13 mouse cellular contexts compared by ENCODE assay signal in genomic region chr11:99104609-99105410, GRCm38 (mm10). TPM values are rescaled to one million over a fixed set of nuclear protein-coding genes. Genes with fewer than 3 reads are reported as not detected.
DNase-seq lines count a peak whose midpoint lies in the region; ATAC-seq and TF ChIP-seq lines count a peak whose summit lies in the region.
"Had no signal": no experiment of that assay in that cellular context is flagged by ENCODE, and none has a peak within 500 bp of the region (broad histone marks: within the 10 kb centered on the region; RNA-seq: fewer than 3 reads in every experiment).

No protein-coding gene starts in this region.

- H3K27ac ChIP-seq in CH12.LX (ENCODE audit: insufficient read depth, low read depth), result no peak overlapping the region
- H3K27ac ChIP-seq in stomach, embryonic 16.5 days (ENCODE audit: low read length), result peak overlapping the region; percentile 56; the same call in 1 of the 2 replicates
- no peak overlapping the region for H3K27ac ChIP-seq in lung, postnatal 0 days (ENCODE audit: low read length)
- H3K27ac ChIP-seq: heart, embryonic 13.5 days; hindbrain, postnatal 0 days; liver, embryonic 15.5 days; neural tube, embryonic 13.5 days had no signal

- no peak for TF ChIP-seq CTCF in CH12.LX (conservative IDR thresholded peaks at IDR 0.05 in 1 of 2, IDR thresholded peaks at IDR 0.05 in 1 of 2; ENCODE audit: low read depth in 2 of 2, low read length in 2 of 2)
- TF ChIP-seq CTCF in lung, postnatal 0 days (IDR thresholded peaks at IDR 0.05), result no peak

- no peak for TF ChIP-seq POLR2A in CH12.LX (IDR thresholded peaks at IDR 0.05; ENCODE audit: low read depth, low read length)

- H3K9ac ChIP-seq in CH12.LX (ENCODE audit: insufficient read depth, low read depth), result no peak overlapping the region
- no peak overlapping the region for H3K9ac ChIP-seq in stomach, embryonic 16.5 days (ENCODE audit: low read length)
- no peak overlapping the region for H3K9ac ChIP-seq in lung, postnatal 0 days (replicated peaks; ENCODE audit: low read depth)
- H3K9ac ChIP-seq: heart, embryonic 13.5 days; liver, embryonic 15.5 days; neural tube, embryonic 13.5 days had no signal

- peak; percentile 95 for ATAC-seq in inflammation-experienced regulatory T-cells, adult 6 months
- ATAC-seq in stomach, embryonic 16.5 days (ENCODE audit: insufficient read depth, low FRiP score), result no peak
- no peak for ATAC-seq in lung, postnatal 0 days
- ATAC-seq: hindbrain, postnatal 0 days had no signal

- H3K27me3 ChIP-seq in CH12.LX (replicated peaks), result no peaks in the 10 kb centered on the region
- H3K27me3 ChIP-seq in stomach, embryonic 16.5 days (ENCODE audit: control insufficient read depth, insufficient read depth, low read length), result no peaks in the 10 kb centered on the region
- H3K27me3 ChIP-seq in lung, postnatal 0 days (replicated peaks; ENCODE audit: insufficient read depth, low read length), result no peaks in the 10 kb centered on the region
- H3K27me3 ChIP-seq: heart, embryonic 13.5 days; neural tube, embryonic 13.5 days had no signal

- no peak overlapping the region for H3K4me3 ChIP-seq in CH12.LX (replicated peaks in 1 of 3; ENCODE audit: low read depth in 2 of 3, low read length in 2 of 3, poor library complexity in 1 of 3)
- no peak overlapping the region for H3K4me3 ChIP-seq in stomach, embryonic 16.5 days (replicated peaks; ENCODE audit: low read length)
- H3K4me3 ChIP-seq in lung, postnatal 0 days (ENCODE audit: low read depth, low read length), result no peak overlapping the region
- H3K4me3 ChIP-seq: heart, embryonic 13.5 days; liver, embryonic 15.5 days; neural tube, embryonic 13.5 days had no signal

- no peaks in the 10 kb centered on the region for H3K9me3 ChIP-seq in CH12.LX (replicated peaks; ENCODE audit: low read length)
- no peaks in the 10 kb centered on the region for H3K9me3 ChIP-seq in stomach, embryonic 16.5 days (replicated peaks; ENCODE audit: control insufficient read depth, low read length)
- H3K9me3 ChIP-seq in lung, postnatal 0 days (ENCODE audit: low read length), result no peaks in the 10 kb centered on the region
- H3K9me3 ChIP-seq: heart, embryonic 13.5 days; liver, embryonic 15.5 days; neural tube, embryonic 13.5 days had no signal

- H3K79me2 ChIP-seq in CH12.LX (replicated peaks; ENCODE audit: control insufficient read depth, extremely low read depth, insufficient read depth, poor library complexity, severe bottlenecking), result no peaks in the 10 kb centered on the region

- no peak for TF ChIP-seq EP300 in CH12.LX (IDR thresholded peaks at IDR 0.05; ENCODE audit: low read length)
- no peak for TF ChIP-seq EP300 in lung, postnatal 0 days (IDR thresholded peaks at IDR 0.05)

- H3K4me2 ChIP-seq in CH12.LX (ENCODE audit: insufficient read depth, low read depth, poor library complexity, severe bottlenecking), result no peak overlapping the region
- no peak overlapping the region for H3K4me2 ChIP-seq in stomach, embryonic 16.5 days (ENCODE audit: low read depth, low read length)
- no peak overlapping the region for H3K4me2 ChIP-seq in lung, postnatal 0 days (replicated peaks; ENCODE audit: low read depth, low read length)
- H3K4me2 ChIP-seq: heart, embryonic 13.5 days; liver, embryonic 15.5 days; neural tube, embryonic 13.5 days had no signal

- H3K36me3 ChIP-seq in CH12.LX (replicated peaks in 1 of 2; ENCODE audit: control insufficient read depth in 1 of 2, insufficient read depth in 1 of 2, low read length in 1 of 2), result no peaks in the 10 kb centered on the region
- no peaks in the 10 kb centered on the region for H3K36me3 ChIP-seq in stomach, embryonic 16.5 days (ENCODE audit: control insufficient read depth, insufficient read depth, low read length)
- H3K36me3 ChIP-seq in lung, postnatal 0 days (ENCODE audit: insufficient read depth, low read length), result no peaks in the 10 kb centered on the region
- H3K36me3 ChIP-seq: heart, embryonic 13.5 days; liver, embryonic 15.5 days; neural tube, embryonic 13.5 days had no signal

- in situ Hi-C loops in CH12.LX (cut with MboI; ENCODE audit: low pct_ligation_motif_present, low pct_unique_long_range_greater_than_20kb, low sequenced_read_pairs), result loop anchor here (5.0 kb wide), 1 partner anchor 38 kb away; no protein-coding TSS in a partner anchor

- WGBS in stomach, embryonic 16.5 days, result 53% methylated on average over 9 of the region's 9 CpGs
- 49% methylated on average over 9 of the region's 9 CpGs for WGBS in lung, postnatal 0 days

- no peak for TF ChIP-seq RAD21 in CH12.LX (IDR thresholded peaks at IDR 0.05; ENCODE audit: low read depth, low read length)

- DNase-seq in B cell, adult 2 months, result peak; percentile 58 to 59
- peak; percentile 35 for DNase-seq in CH12.LX (ENCODE audit: extremely low read depth)
- no peak for DNase-seq in urinary bladder, postnatal 14 days (ENCODE audit: low spot score)
- DNase-seq in lung, postnatal 0 days (ENCODE audit: low spot score), result no peak
- DNase-seq in adrenal gland, postnatal 10 days, result no peak
- DNase-seq in cerebellum, adult 9-10 months, result no peak
- DNase-seq: cerebellum, postnatal 36 days had no signal

- dilution Hi-C loops in CH12.LX (cut with MboI; ENCODE audit: extremely low pct_ligation_motif_present, extremely low pct_unique_long_range_greater_than_20kb, low sequenced_read_pairs), result no loop called here

- peaks cover 4 to 8% of the 10 kb centered on the region in 2 experiments for H3K4me1 ChIP-seq in CH12.LX (ENCODE audit: control insufficient read depth in 1 of 2, insufficient read depth in 2 of 2)
- peaks cover 15% of the 10 kb centered on the region for H3K4me1 ChIP-seq in stomach, embryonic 16.5 days (ENCODE audit: control insufficient read depth, insufficient read depth, low read length)
- no peaks in the 10 kb centered on the region for H3K4me1 ChIP-seq in lung, postnatal 0 days (ENCODE audit: insufficient read depth, low read depth, low read length)

TF ChIP-seq in CH12.LX, 34 proteins besides CTCF, POLR2A, EP300 and RAD21:
- TF ChIP-seq ZC3H11A (IDR thresholded peaks at IDR 0.05; ENCODE audit: low read depth, low read length) (no peak), RCOR1 (conservative IDR thresholded peaks at IDR 0.05; ENCODE audit: low read depth, low read length) (no peak), PAX5 (IDR thresholded peaks at IDR 0.05; ENCODE audit: low read length) (no peak), ZKSCAN1 (IDR thresholded peaks at IDR 0.05; ENCODE audit: borderline replicate concordance, low read depth, low read length) (no peak), HCFC1 (IDR thresholded peaks at IDR 0.05; ENCODE audit: low read depth, low read length) (no peak), E2F4 (IDR thresholded peaks at IDR 0.05; ENCODE audit: insufficient replicate concordance, low read depth, low read length) (no peak), SMC3 (IDR thresholded peaks at IDR 0.05; ENCODE audit: low read depth, low read length) (no peak), KAT2A (IDR thresholded peaks at IDR 0.05; ENCODE audit: insufficient replicate concordance, low read length) (no peak), MAZ (IDR thresholded peaks at IDR 0.05; ENCODE audit: low read depth, low read length) (no peak), USF2 (conservative IDR thresholded peaks at IDR 0.05; ENCODE audit: low read depth, low read length) (no peak), CHD1 (IDR thresholded peaks at IDR 0.05; ENCODE audit: low read depth, low read length) (no peak), MXI1 (IDR thresholded peaks at IDR 0.05; ENCODE audit: low read depth, low read length) (no peak), MAFK (IDR thresholded peaks at IDR 0.05; ENCODE audit: insufficient replicate concordance, low read length) (no peak), USF1 (IDR thresholded peaks at IDR 0.05; ENCODE audit: low read depth, low read length) (no peak), GABPA (IDR thresholded peaks at IDR 0.05; ENCODE audit: insufficient replicate concordance, low read depth, low read length) (no peak), UBTF (IDR thresholded peaks at IDR 0.05; ENCODE audit: low read depth, low read length) (no peak), BHLHE40 (IDR thresholded peaks at IDR 0.05; ENCODE audit: low read depth, low read length) (no peak), CHD2 (IDR thresholded peaks at IDR 0.05; ENCODE audit: low read length) (no peak), ZNF384 (IDR thresholded peaks at IDR 0.05; ENCODE audit: low read depth, low read length) (no peak)

RNA-seq across cellular contexts. Expression of gene Tns4, which starts 15.7 kb away (rescaled TPM):
- total RNA-seq in CH12.LX (2012; rRNA removed) (0.04 and 0.13 TPM in 2 replicates), CH12.LX (2014; rRNA removed) (not detected in 2 replicates)
- 0.11 TPM in 1 of 2 replicates, not detected in the other for polyA plus RNA-seq in CH12.LX (2012; ENCODE audit: insufficient read length, low read depth)
- under 1 TPM; 0.30 to 0.58 (median 0.51) TPM for polyA plus RNA-seq in inflammation-experienced regulatory T-cells, adult 6 months (2017; shearing (Covaris generic))
- 1.8 and 2.4 TPM in 2 replicates for polyA plus RNA-seq in stomach, embryonic 16.5 days (2015; fragmentation: Nextera tagmentation; extraction: Ambion mirVana)
- 0.13 and 0.24 TPM in 2 replicates for polyA plus RNA-seq in lung, postnatal 0 days (2015; fragmentation: Nextera tagmentation; extraction: Ambion mirVana)
- under 1 TPM; 0.12 to 0.51 TPM for total RNA-seq in adrenal gland, postnatal 10 days (2021)

RNA-seq across cellular contexts. Expression of gene Ccr7, which starts 50.1 kb away (rescaled TPM):
- total RNA-seq in CH12.LX (2012; rRNA removed) (170 and 241 TPM in 2 replicates), CH12.LX (2014; rRNA removed) (178 and 203 TPM in 2 replicates)
- 306 and 316 TPM in 2 replicates for polyA plus RNA-seq in CH12.LX (2012; ENCODE audit: insufficient read length, low read depth)
- polyA plus RNA-seq in inflammation-experienced regulatory T-cells, adult 6 months (2017; shearing (Covaris generic)), result 100 to 1,000 TPM in 2 of 3 experiments, 10 to 100 TPM in 1; 16.6 to 295 (median 286) TPM
- 0.19 TPM in 2 replicates for polyA plus RNA-seq in stomach, embryonic 16.5 days (2015; fragmentation: Nextera tagmentation; extraction: Ambion mirVana)
- 0.50 and 0.69 TPM in 2 replicates for polyA plus RNA-seq in lung, postnatal 0 days (2015; fragmentation: Nextera tagmentation; extraction: Ambion mirVana)
- total RNA-seq in adrenal gland, postnatal 10 days (2021), result 1 to 10 TPM; 3.6 to 3.7 TPM
- total RNA-seq: hindbrain, postnatal 0 days had no signal
- polyA plus RNA-seq: hindbrain, postnatal 0 days; neural tube, embryonic 13.5 days had no signal

Comparison
In these comparisons a context has a peak if more than half of its experiments do, and no peak if none do; other contexts are left out.
1. DNase-seq: peak in B cell, adult 2 months (2 of 2) and CH12.LX (single experiment); none in urinary bladder, postnatal 14 days (single experiment), lung, postnatal 0 days (single experiment), adrenal gland, postnatal 10 days (single experiment) and cerebellum, adult 9-10 months (single experiment).
2. RNA of gene Ccr7, which starts 50.1 kb away (polyA plus RNA-seq): 306 to 316 TPM in CH12.LX and 16.6 to 295 TPM in inflammation-experienced regulatory T-cells, adult 6 months; 0.50 to 0.69 TPM in lung, postnatal 0 days and 0.19 TPM in stomach, embryonic 16.5 days; every median in the first group is over 10 times any median in the second.